Mouse (Mus musculus) liver, embryonic 16.5 days (tissue): ENCODE results near the gene Dtnbp1. TPM values are rescaled to one million over a fixed set of nuclear protein-coding genes. Genes with fewer than 3 reads are reported as not detected.
A peak's percentile ranks its signal among the peaks of the same experiment; 100 is the strongest.

Source experiments
- ATAC-seq: fragments of 200-750 bp; cut with Nextera tagmentation; 2 replicates; pipeline ENCODE4 v1.8.0; 2017; ENCODE audit warnings: low read depth, mild to moderate bottlenecking, moderate number of reproducible peaks, moderate library complexity
- H3K27ac ChIP-seq: fragments of 300-500 bp; sonication (generic); 2 replicates; pipeline ENCODE4 v1.5.1; 2014; ENCODE audit warnings: mild to moderate bottlenecking, low read length
- H3K27me3 ChIP-seq: fragments of 300-500 bp; sonication (generic); 2 replicates; pipeline ENCODE4 v1.6.1; 2014; ENCODE audit warnings: low read depth, low read length, mixed read lengths; ENCODE audit not compliant: control insufficient read depth, insufficient read depth
- H3K36me3 ChIP-seq: fragments of 300-500 bp; sonication (generic); 2 replicates; pipeline ENCODE4 v1.6.1; 2014; ENCODE audit warnings: mild to moderate bottlenecking; ENCODE audit not compliant: control insufficient read depth, insufficient read depth
- H3K4me1 ChIP-seq: fragments of 300-500 bp; sonication (generic); 2 replicates; pipeline ENCODE4 v1.6.1; 2014; ENCODE audit warnings: low read depth, low read length, mixed read lengths; ENCODE audit not compliant: control insufficient read depth
- H3K4me2 ChIP-seq: fragments of 300-500 bp; sonication (generic); 2 replicates; pipeline ENCODE4 v1.6.1; 2014; ENCODE audit warnings: low read depth, low read length, mixed read lengths
- H3K4me3 ChIP-seq: fragments of 300-500 bp; sonication (generic); 2 replicates; pipeline ENCODE4 v1.5.1; 2014; ENCODE audit warnings: low read depth, mild to moderate bottlenecking, low read length
- H3K9ac ChIP-seq: fragments of 300-500 bp; sonication (generic); 2 replicates; pipeline ENCODE4 v1.6.1; 2014; ENCODE audit warnings: low read depth, low read length
- H3K9me3 ChIP-seq: fragments of 300-500 bp; sonication (generic); replicated peaks from 2 replicates; pipeline ENCODE4 v1.6.1; 2016; ENCODE audit warnings: low read length; ENCODE audit not compliant: control insufficient read depth
- WGBS: fragments of 180-500 bp; shearing (Covaris S2); extraction: QIAGEN DNeasy Blood & Tissue Kit; methylation state at CpG from one replicate; pipeline ENCODE4 v1.1.7; 2014; ENCODE audit not compliant: insufficient replicate concordance; 5-methylcytosine and 5-hydroxymethylcytosine counted together
- polyA plus RNA-seq: library from polyadenylated mRNA; unstranded; fragments of >200 nt; fragmentation: Nextera tagmentation; extraction: Ambion mirVana; gene quantifications from 2 replicates; pipeline ENCODE4 v1.2.1, GENCODE M21; 2015

Dtnbp1 gene
- polyA plus RNA-seq, 1 experiment from 2014 or later = 25.7 TPM

- H3K9me3 ChIP-seq = no peaks in the 10 kb centered on the region
- ATAC-seq = no peak
- no peaks in the 10 kb centered on the region for H3K36me3 ChIP-seq
- no peak overlapping the region for H3K9ac ChIP-seq
- 73% methylated on average over 2 of the region's 2 CpGs for WGBS
- no peak overlapping the region for H3K4me3 ChIP-seq
- no peak overlapping the region for H3K4me2 ChIP-seq
- H3K27me3 ChIP-seq = no peaks in the 10 kb centered on the region
- no peak overlapping the region for H3K27ac ChIP-seq
- H3K4me1 ChIP-seq = no peaks in the 10 kb centered on the region
Observed at GRCm38 (mm10) chr13:44943618-44944017, 58.3 kb downstream of the Dtnbp1 start.

- ATAC-seq = no peak
- Histone ChIP-seq H3K4me3 (no peak overlapping the region), H3K4me2 (no peak overlapping the region), H3K36me3 (no peaks in the 10 kb centered on the region), H3K9ac (no peak overlapping the region), H3K27ac (no peak overlapping the region), H3K27me3 (no peaks in the 10 kb centered on the region), H3K9me3 (no peaks in the 10 kb centered on the region), H3K4me1 (no peaks in the 10 kb centered on the region)
- 60% methylated on average over 8 of the region's 8 CpGs for WGBS
Observed at GRCm38 (mm10) chr13:44939326-44940035, 62.5 kb downstream of the Dtnbp1 start.

- no peak overlapping the region for H3K27ac ChIP-seq
- no peak overlapping the region for H3K4me2 ChIP-seq
- H3K9me3 ChIP-seq = no peaks in the 10 kb centered on the region
- H3K36me3 ChIP-seq = no peaks in the 10 kb centered on the region
- no peaks in the 10 kb centered on the region for H3K4me1 ChIP-seq
- no peak overlapping the region for H3K9ac ChIP-seq
- ATAC-seq = peak; percentile 19; the same call in 1 of the 2 replicates
- whole genome bisulfite sequencing = 27% methylated on average over 3 of the region's 3 CpGs
- no peaks in the 10 kb centered on the region for H3K27me3 ChIP-seq
- no peak overlapping the region for H3K4me3 ChIP-seq
Observed at GRCm38 (mm10) chr13:44937681-44938080, 64.3 kb downstream of the Dtnbp1 start.

- no peak for ATAC-seq
- no peak overlapping the region for H3K4me3 ChIP-seq
- H3K9me3 ChIP-seq = no peaks in the 10 kb centered on the region
- no peaks in the 10 kb centered on the region for H3K4me1 ChIP-seq
- no peak overlapping the region for H3K9ac ChIP-seq
- peaks cover 2% of the 10 kb centered on the region; the same call in 1 of the 2 replicates for H3K36me3 ChIP-seq
- no peak overlapping the region for H3K4me2 ChIP-seq
- no peaks in the 10 kb centered on the region for H3K27me3 ChIP-seq
- WGBS = 68% methylated on average over 7 of the region's 7 CpGs
- H3K27ac ChIP-seq = no peak overlapping the region
Observed at GRCm38 (mm10) chr13:44933575-44933974, 68.4 kb downstream of the Dtnbp1 start.

GRCm38 (mm10) chr13:44932307-44933264, 69.4 kb downstream of the Dtnbp1 start:
- H3K36me3 ChIP-seq = peaks cover 2% of the 10 kb centered on the region; the same call in 1 of the 2 replicates
- H3K4me2 ChIP-seq = no peak overlapping the region
- no peak overlapping the region for H3K27ac ChIP-seq
- H3K4me3 ChIP-seq = no peak overlapping the region
- H3K9me3 ChIP-seq = no peaks in the 10 kb centered on the region
- no peak overlapping the region for H3K9ac ChIP-seq
- no peaks in the 10 kb centered on the region for H3K27me3 ChIP-seq
- no peak for ATAC-seq
- H3K4me1 ChIP-seq = no peaks in the 10 kb centered on the region
- 75% methylated on average over 18 of the region's 18 CpGs for WGBS

- Histone ChIP-seq H3K27ac (no peak overlapping the region), H3K9me3 (no peaks in the 10 kb centered on the region), H3K36me3 (peaks cover 9% of the 10 kb centered on the region), H3K4me2 (no peak overlapping the region), H3K4me1 (no peaks in the 10 kb centered on the region), H3K9ac (no peak overlapping the region), H3K4me3 (no peak overlapping the region), H3K27me3 (no peaks in the 10 kb centered on the region)
- ATAC-seq = no peak
- WGBS = 50% methylated on average over 2 of the region's 2 CpGs
Observed at GRCm38 (mm10) chr13:44926311-44926710, 75.6 kb downstream of the Dtnbp1 start.

- WGBS = 93% methylated on average over 2 of the region's 2 CpGs
- H3K27me3 ChIP-seq = no peaks in the 10 kb centered on the region
- no peaks in the 10 kb centered on the region for H3K4me1 ChIP-seq
- H3K9me3 ChIP-seq = no peaks in the 10 kb centered on the region
- H3K4me2 ChIP-seq = no peak overlapping the region
- no peak overlapping the region for H3K27ac ChIP-seq
- H3K36me3 ChIP-seq = peaks cover 7% of the 10 kb centered on the region
- H3K9ac ChIP-seq = no peak overlapping the region
- H3K4me3 ChIP-seq = no peak overlapping the region
- no peak for ATAC-seq
Observed at GRCm38 (mm10) chr13:44925173-44925572, 76.8 kb downstream of the Dtnbp1 start.

- WGBS = 72% methylated on average over 3 of the region's 3 CpGs
- Histone ChIP-seq H3K4me2 (no peak overlapping the region), H3K4me3 (no peak overlapping the region), H3K9me3 (no peaks in the 10 kb centered on the region), H3K27ac (no peak overlapping the region), H3K27me3 (no peaks in the 10 kb centered on the region), H3K4me1 (no peaks in the 10 kb centered on the region), H3K9ac (no peak overlapping the region), H3K36me3 (peaks cover 14% of the 10 kb centered on the region)
- ATAC-seq = no peak
Observed at GRCm38 (mm10) chr13:44924042-44924441, 77.9 kb downstream of the Dtnbp1 start.

- Histone ChIP-seq H3K27ac (no peak overlapping the region), H3K36me3 (peaks cover 28% of the 10 kb centered on the region), H3K9me3 (no peaks in the 10 kb centered on the region), H3K27me3 (no peaks in the 10 kb centered on the region), H3K4me2 (no peak overlapping the region), H3K4me3 (no peak overlapping the region), H3K4me1 (no peaks in the 10 kb centered on the region), H3K9ac (no peak overlapping the region)
- no peak for ATAC-seq
- 81% methylated on average over 5 of the region's 5 CpGs for WGBS
Observed at GRCm38 (mm10) chr13:44921721-44922120, 80.2 kb downstream of the Dtnbp1 start.
